Mouse (Mus musculus): ENCODE measurements around the gene Mturn. TPM values are rescaled to one million over a fixed set of nuclear protein-coding genes. Genes with fewer than 3 reads are reported as not detected.

Mturn gene
- 4.6 to 9.5 TPM (median 7.1 TPM) in 3 replicates for total RNA-seq (2017)

- ATAC-seq (replicated peaks; ENCODE audit: insufficient number of reproducible peaks, low FRiP score, low TSS enrichment, poor library complexity, severe bottlenecking), result peak; percentile 82
Measured at GRCm38 (mm10) chr6:54680891-54681745, at the start of gene Mturn. Gene Mturn, plus strand, starts transcription at chr6:54681624.

GRCm38 (mm10) chr6:54639877-54640276 is 41.5 kb upstream of the Mturn start:
- ATAC-seq (replicated peaks; ENCODE audit: insufficient number of reproducible peaks, low FRiP score, low TSS enrichment, poor library complexity, severe bottlenecking), result no peak

GRCm38 (mm10) chr6:54641953-54642352 is 39.5 kb upstream of the Mturn start:
- no peak for ATAC-seq (replicated peaks; ENCODE audit: insufficient number of reproducible peaks, low FRiP score, low TSS enrichment, poor library complexity, severe bottlenecking)

GRCm38 (mm10) chr6:54643181-54643580 is 38.2 kb upstream of the Mturn start:
- no peak for ATAC-seq (replicated peaks; ENCODE audit: insufficient number of reproducible peaks, low FRiP score, low TSS enrichment, poor library complexity, severe bottlenecking)

- ATAC-seq (replicated peaks; ENCODE audit: insufficient number of reproducible peaks, low FRiP score, low TSS enrichment, poor library complexity, severe bottlenecking), result no peak
Measured at GRCm38 (mm10) chr6:54655471-54656095, 25.8 kb upstream of the Mturn start.

- ATAC-seq (replicated peaks; ENCODE audit: insufficient number of reproducible peaks, low FRiP score, low TSS enrichment, poor library complexity, severe bottlenecking), result no peak
Measured at GRCm38 (mm10) chr6:54657861-54658260, 23.6 kb upstream of the Mturn start.

GRCm38 (mm10) chr6:54669868-54670267 is 11.6 kb upstream of the Mturn start:
- no peak for ATAC-seq (replicated peaks; ENCODE audit: insufficient number of reproducible peaks, low FRiP score, low TSS enrichment, poor library complexity, severe bottlenecking)

GRCm38 (mm10) chr6:54672901-54673300 is 8.5 kb upstream of the Mturn start:
- ATAC-seq (replicated peaks; ENCODE audit: insufficient number of reproducible peaks, low FRiP score, low TSS enrichment, poor library complexity, severe bottlenecking), result no peak

- ATAC-seq (replicated peaks; ENCODE audit: insufficient number of reproducible peaks, low FRiP score, low TSS enrichment, poor library complexity, severe bottlenecking), result no peak
Measured at GRCm38 (mm10) chr6:54679686-54680085, 1.7 kb upstream of the Mturn start.

- ATAC-seq (replicated peaks; ENCODE audit: insufficient number of reproducible peaks, low FRiP score, low TSS enrichment, poor library complexity, severe bottlenecking), result peak; percentile 23
Measured at GRCm38 (mm10) chr6:54681746-54682428, 463 bp downstream of the Mturn start.

- no peak for ATAC-seq (replicated peaks; ENCODE audit: insufficient number of reproducible peaks, low FRiP score, low TSS enrichment, poor library complexity, severe bottlenecking)
Measured at GRCm38 (mm10) chr6:54684085-54684484, 2.7 kb downstream of the Mturn start.

- ATAC-seq (replicated peaks; ENCODE audit: insufficient number of reproducible peaks, low FRiP score, low TSS enrichment, poor library complexity, severe bottlenecking), result no peak
Measured at GRCm38 (mm10) chr6:54685103-54685502, 3.7 kb downstream of the Mturn start.

GRCm38 (mm10) chr6:54685716-54686395 is 4.4 kb downstream of the Mturn start:
- ATAC-seq (replicated peaks; ENCODE audit: insufficient number of reproducible peaks, low FRiP score, low TSS enrichment, poor library complexity, severe bottlenecking), result no peak

GRCm38 (mm10) chr6:54686946-54687737 is 5.7 kb downstream of the Mturn start:
- no peak for ATAC-seq (replicated peaks; ENCODE audit: insufficient number of reproducible peaks, low FRiP score, low TSS enrichment, poor library complexity, severe bottlenecking)

GRCm38 (mm10) chr6:54688467-54689323 is 7.3 kb downstream of the Mturn start:
- ATAC-seq (replicated peaks; ENCODE audit: insufficient number of reproducible peaks, low FRiP score, low TSS enrichment, poor library complexity, severe bottlenecking), result no peak

- ATAC-seq (replicated peaks; ENCODE audit: insufficient number of reproducible peaks, low FRiP score, low TSS enrichment, poor library complexity, severe bottlenecking), result no peak
Measured at GRCm38 (mm10) chr6:54689686-54690085, 8.3 kb downstream of the Mturn start.

- no peak for ATAC-seq (replicated peaks; ENCODE audit: insufficient number of reproducible peaks, low FRiP score, low TSS enrichment, poor library complexity, severe bottlenecking)
Measured at GRCm38 (mm10) chr6:54690838-54691237, 9.4 kb downstream of the Mturn start.
